ENCODE assay signal across 20 mouse cellular contexts in the genomic region with DNA sequence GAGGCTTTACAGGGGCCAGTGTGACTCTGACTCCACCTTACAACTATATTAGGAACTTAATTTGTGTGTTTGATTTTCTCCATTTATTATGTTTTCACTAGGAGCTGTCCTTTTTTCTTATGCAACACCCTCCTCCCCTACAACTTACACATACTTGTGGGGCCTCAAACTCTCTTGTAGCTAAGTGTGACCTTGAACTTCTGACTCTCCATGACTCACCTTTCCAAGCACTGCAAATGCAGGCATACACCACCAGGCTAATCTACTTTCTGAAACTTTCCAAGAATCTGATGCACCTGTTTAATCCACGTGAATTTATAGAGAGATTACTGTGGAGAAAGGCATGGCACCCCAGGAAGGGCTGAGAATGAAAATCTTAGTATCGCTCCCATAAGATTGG.
DNase-seq lines count a peak whose midpoint lies in the region; ATAC-seq lines count a peak whose summit lies in the region.
"Had no signal": no experiment of that assay in that cellular context is flagged by ENCODE, and none has a peak within 500 bp of the region (broad histone marks: within the 10 kb centered on the region; RNA-seq: fewer than 3 reads in every experiment).

No protein-coding gene starts in this region.

- peaks cover 33% of the 10 kb centered on the region for H3K36me3 ChIP-seq in heart, embryonic 12.5 days

- peak; percentile 23 for DNase-seq in heart, adult 11 months
- DNase-seq in 3T3-L1 (ENCODE audit: low read depth, low spot score): peak; percentile 18
- DNase-seq in 416B (ENCODE audit: low read depth): peak; percentile 69
- DNase-seq in R1 (ENCODE audit: low read depth, low spot score): peak; percentile 66
- no peak for DNase-seq in natural killer cell, adult 2 months (ENCODE audit: low spot score in 2 of 2)
- DNase-seq in cerebellum, adult 11-12 months: no peak
- DNase-seq: adrenal gland, adult 8-10 months; adrenal gland, postnatal 14 days; cerebellum, adult 11 months; cerebellum, adult 2 months; cerebellum, adult 9-10 months; cerebellum, postnatal 10 days; cerebellum, postnatal 25 days had no signal

- no peak overlapping the region for H3K9ac ChIP-seq in heart, embryonic 12.5 days
- H3K9ac ChIP-seq: embryonic facial prominence, embryonic 12.5 days; forebrain, embryonic 13.5 days; forebrain, embryonic 15.5 days had no signal

- H3K27ac ChIP-seq in heart, embryonic 12.5 days (ENCODE audit: poor library complexity, severe bottlenecking): no peak overlapping the region
- H3K27ac ChIP-seq: embryonic facial prominence, embryonic 10.5 days; embryonic facial prominence, embryonic 12.5 days; forebrain, embryonic 13.5 days; forebrain, embryonic 15.5 days had no signal

- H3K4me1 ChIP-seq in heart, embryonic 12.5 days (replicated peaks): peaks cover 9% of the 10 kb centered on the region
- H3K4me1 ChIP-seq: embryonic facial prominence, embryonic 10.5 days; embryonic facial prominence, embryonic 12.5 days; forebrain, embryonic 13.5 days; forebrain, embryonic 15.5 days had no signal

- no peak overlapping the region for H3K4me3 ChIP-seq in heart, embryonic 12.5 days
- H3K4me3 ChIP-seq: embryonic facial prominence, embryonic 10.5 days; embryonic facial prominence, embryonic 12.5 days; forebrain, embryonic 13.5 days; forebrain, embryonic 15.5 days had no signal

- no peak for ATAC-seq in heart, embryonic 12.5 days (ENCODE audit: insufficient number of reproducible peaks, low FRiP score)
- ATAC-seq: forebrain, embryonic 13.5 days; forebrain, embryonic 15.5 days; Patski had no signal

- H3K9me3 ChIP-seq in heart, embryonic 12.5 days (replicated peaks): no peaks in the 10 kb centered on the region
- H3K9me3 ChIP-seq: embryonic facial prominence, embryonic 10.5 days; embryonic facial prominence, embryonic 12.5 days; forebrain, embryonic 13.5 days; forebrain, embryonic 15.5 days; G1E had no signal

- WGBS in heart, embryonic 12.5 days: 90% methylated on average over 2 of the region's 2 CpGs

- no peaks in the 10 kb centered on the region for H3K27me3 ChIP-seq in heart, embryonic 12.5 days (replicated peaks)
- H3K27me3 ChIP-seq: embryonic facial prominence, embryonic 12.5 days; forebrain, embryonic 13.5 days; forebrain, embryonic 15.5 days; Patski had no signal

- H3K4me2 ChIP-seq in heart, embryonic 12.5 days: no peak overlapping the region
- H3K4me2 ChIP-seq: embryonic facial prominence, embryonic 12.5 days; forebrain, embryonic 13.5 days; forebrain, embryonic 15.5 days had no signal

Comparison
In these comparisons a context has a peak if more than half of its experiments do, and no peak if none do; other contexts are left out.
1. DNase-seq: peak in heart, adult 11 months (single experiment), 3T3-L1 (single experiment), 416B (single experiment) and R1 (single experiment); none in natural killer cell, adult 2 months (0 of 2) and cerebellum, adult 11-12 months (single experiment).